Mouse (Mus musculus): ENCODE results near the gene Nuak1. TPM values are rescaled to one million over a fixed set of nuclear protein-coding genes. Genes with fewer than 3 reads are reported as not detected.

The Nuak1 gene
- polyA plus RNA-seq, 1 experiment from 2014 or later: 3.0 TPM

GRCm38 (mm10) chr10:84389707-84390106, 50.7 kb downstream of the Nuak1 start:
- H3K27me3 ChIP-seq: no peaks in the 10 kb centered on the region
- no peak overlapping the region for H3K4me2 ChIP-seq
- H3K4me3 ChIP-seq: no peak overlapping the region
- ATAC-seq (ENCODE audit: insufficient number of reproducible peaks, insufficient read depth, low FRiP score, low TSS enrichment, low read depth): no peak
- no peak overlapping the region for H3K27ac ChIP-seq
- no peaks in the 10 kb centered on the region for H3K9me3 ChIP-seq
- H3K4me1 ChIP-seq: peaks cover 72% of the 10 kb centered on the region
- H3K9ac ChIP-seq: no peak overlapping the region
- 0 out of 2 replicates have a peak, but pooled peaks cover 12% of the 10 kb centered on the region for H3K36me3 ChIP-seq
- 84% methylated on average over 5 of the region's 5 CpGs for WGBS

- ATAC-seq (ENCODE audit: insufficient number of reproducible peaks, insufficient read depth, low FRiP score, low TSS enrichment, low read depth): no peak
- Histone ChIP-seq H3K4me1 (peaks cover 78% of the 10 kb centered on the region), H3K4me2 (peak overlapping the region; percentile 40), H3K27ac (peak overlapping the region; percentile 57), H3K9ac (0 out of 2 replicates have a peak overlapping the region, but pooled peaks have one; percentile 6), H3K27me3 (no peaks in the 10 kb centered on the region), H3K36me3 (0 out of 2 replicates have a peak, but pooled peaks cover 12% of the 10 kb centered on the region), H3K4me3 (no peak overlapping the region), H3K9me3 (no peaks in the 10 kb centered on the region)
- WGBS: 23% methylated on average over 22 of the region's 22 CpGs
Measured at GRCm38 (mm10) chr10:84388357-84389141, 51.8 kb downstream of the Nuak1 start.

- H3K4me1 ChIP-seq: peaks cover 74% of the 10 kb centered on the region
- 27% methylated on average over 4 of the region's 4 CpGs for WGBS
Measured at GRCm38 (mm10) chr10:84387338-84387737, 53.1 kb downstream of the Nuak1 start.

GRCm38 (mm10) chr10:84386625-84387242, 53.7 kb downstream of the Nuak1 start:
- Histone ChIP-seq H3K4me1 (peaks cover 68% of the 10 kb centered on the region), H3K9ac (0 out of 2 replicates have a peak overlapping the region, but pooled peaks have one; percentile 21), H3K4me2 (no peak overlapping the region), H3K27me3 (no peaks in the 10 kb centered on the region), H3K36me3 (0 out of 2 replicates have a peak, but pooled peaks cover 9% of the 10 kb centered on the region), H3K9me3 (no peaks in the 10 kb centered on the region), H3K27ac (no peak overlapping the region), H3K4me3 (no peak overlapping the region)
- no peak for ATAC-seq (ENCODE audit: insufficient number of reproducible peaks, insufficient read depth, low FRiP score, low TSS enrichment, low read depth)
- WGBS: 64% methylated on average over 13 of the region's 13 CpGs

More at GRCm38 (mm10) chr10:84387338-84387737, 53.1 kb downstream of the Nuak1 start:
- Histone ChIP-seq H3K4me3 (no peak overlapping the region), H3K9me3 (no peaks in the 10 kb centered on the region), H3K36me3 (0 out of 2 replicates have a peak, but pooled peaks cover 9% of the 10 kb centered on the region), H3K9ac (0 out of 2 replicates have a peak overlapping the region, but pooled peaks have one; percentile 21), H3K27ac (no peak overlapping the region), H3K4me2 (no peak overlapping the region; the same call in 1 of the 2 replicates), H3K27me3 (no peaks in the 10 kb centered on the region)
- ATAC-seq (ENCODE audit: insufficient number of reproducible peaks, insufficient read depth, low FRiP score, low TSS enrichment, low read depth): no peak

- Histone ChIP-seq H3K4me2 (no peak overlapping the region), H3K9me3 (no peaks in the 10 kb centered on the region), H3K36me3 (0 out of 2 replicates have a peak, but pooled peaks cover 8% of the 10 kb centered on the region), H3K4me1 (peaks cover 68% of the 10 kb centered on the region), H3K9ac (no peak overlapping the region), H3K4me3 (no peak overlapping the region), H3K27ac (no peak overlapping the region), H3K27me3 (no peaks in the 10 kb centered on the region)
- 76% methylated on average over 3 of the region's 3 CpGs for WGBS
- ATAC-seq (ENCODE audit: insufficient number of reproducible peaks, insufficient read depth, low FRiP score, low TSS enrichment, low read depth): no peak
Measured at GRCm38 (mm10) chr10:84386214-84386613, 54.2 kb downstream of the Nuak1 start.

GRCm38 (mm10) chr10:84384761-84385160, 55.6 kb downstream of the Nuak1 start:
- Histone ChIP-seq H3K9me3 (no peaks in the 10 kb centered on the region), H3K9ac (no peak overlapping the region), H3K4me1 (peaks cover 64% of the 10 kb centered on the region), H3K27me3 (no peaks in the 10 kb centered on the region), H3K36me3 (0 out of 2 replicates have a peak, but pooled peaks cover 6% of the 10 kb centered on the region), H3K4me2 (no peak overlapping the region), H3K27ac (0 out of 2 replicates have a peak overlapping the region, but pooled peaks have one; percentile 11), H3K4me3 (no peak overlapping the region)
- 75% methylated on average over 9 of the region's 9 CpGs for WGBS
- no peak for ATAC-seq (ENCODE audit: insufficient number of reproducible peaks, insufficient read depth, low FRiP score, low TSS enrichment, low read depth)

- Histone ChIP-seq H3K36me3 (peaks cover 12% of the 10 kb centered on the region), H3K27me3 (no peaks in the 10 kb centered on the region), H3K4me2 (no peak overlapping the region; the same call in 1 of the 2 replicates), H3K9ac (no peak overlapping the region), H3K4me3 (no peak overlapping the region), H3K9me3 (no peaks in the 10 kb centered on the region), H3K4me1 (peaks cover 48% of the 10 kb centered on the region), H3K27ac (peak overlapping the region; percentile 66)
- 19% methylated on average over 17 of the region's 17 CpGs for WGBS
- ATAC-seq (ENCODE audit: insufficient number of reproducible peaks, insufficient read depth, low FRiP score, low TSS enrichment, low read depth): no peak
Measured at GRCm38 (mm10) chr10:84382900-84383883, 57.2 kb downstream of the Nuak1 start.

- Histone ChIP-seq H3K9ac (no peak overlapping the region), H3K27me3 (no peaks in the 10 kb centered on the region), H3K4me1 (peaks cover 29% of the 10 kb centered on the region), H3K4me3 (no peak overlapping the region), H3K27ac (no peak overlapping the region), H3K9me3 (no peaks in the 10 kb centered on the region), H3K36me3 (peaks cover 22% of the 10 kb centered on the region), H3K4me2 (no peak overlapping the region)
- WGBS: 87% methylated on average over 2 of the region's 2 CpGs
- ATAC-seq (ENCODE audit: insufficient number of reproducible peaks, insufficient read depth, low FRiP score, low TSS enrichment, low read depth): no peak
Measured at GRCm38 (mm10) chr10:84381276-84381798, 59.1 kb downstream of the Nuak1 start.

- WGBS: 97% methylated on average over 1 of the region's 1 CpGs
Measured at GRCm38 (mm10) chr10:84379366-84379765, 61.0 kb downstream of the Nuak1 start.

GRCm38 (mm10) chr10:84377956-84378355, 62.4 kb downstream of the Nuak1 start:
- H3K4me1 ChIP-seq: peaks cover 2% of the 10 kb centered on the region
- no peak overlapping the region for H3K9ac ChIP-seq
- H3K9me3 ChIP-seq: no peaks in the 10 kb centered on the region
- H3K27me3 ChIP-seq: no peaks in the 10 kb centered on the region
- no peak overlapping the region for H3K4me2 ChIP-seq
- 92% methylated on average over 11 of the region's 11 CpGs for WGBS
- no peak overlapping the region for H3K27ac ChIP-seq
- no peak overlapping the region for H3K4me3 ChIP-seq
- ATAC-seq (ENCODE audit: insufficient number of reproducible peaks, insufficient read depth, low FRiP score, low TSS enrichment, low read depth): no peak
- H3K36me3 ChIP-seq: peaks cover 42% of the 10 kb centered on the region

More at GRCm38 (mm10) chr10:84379366-84379765, 61.0 kb downstream of the Nuak1 start:
- no peak for ATAC-seq (ENCODE audit: insufficient number of reproducible peaks, insufficient read depth, low FRiP score, low TSS enrichment, low read depth)
- Histone ChIP-seq H3K4me1 (peaks cover 16% of the 10 kb centered on the region), H3K27ac (no peak overlapping the region), H3K9ac (no peak overlapping the region), H3K9me3 (no peaks in the 10 kb centered on the region), H3K36me3 (peaks cover 33% of the 10 kb centered on the region), H3K27me3 (no peaks in the 10 kb centered on the region), H3K4me2 (no peak overlapping the region), H3K4me3 (no peak overlapping the region)
